Mouse (Mus musculus): ENCODE measurements at regions not wholly inside any gene's neighbourhood (a gene's known extent, or its start where the extent isn't known, plus 50 kb on each side); places are given as distances from the start of the nearest gene placed in this dataset.

- H3K36me3 ChIP-seq (replicated peaks; ENCODE audit: control insufficient read depth, insufficient read depth, low read length): no peaks in the 10 kb centered on the region
- H3K9me3 ChIP-seq (replicated peaks; ENCODE audit: control insufficient read depth, low read length): peaks cover 7% of the 10 kb centered on the region; the same call in 1 of the 2 replicates
- no peaks in the 10 kb centered on the region for H3K4me1 ChIP-seq (ENCODE audit: control insufficient read depth, insufficient read depth)
- no peak overlapping the region for H3K4me2 ChIP-seq (ENCODE audit: low read depth, low read length)
- H3K27me3 ChIP-seq (ENCODE audit: control insufficient read depth, insufficient read depth, low read length): no peaks in the 10 kb centered on the region
- DNase-seq (ENCODE audit: low spot score) (no peak), ATAC-seq (ENCODE audit: insufficient read depth, low read depth) (no peak)
- WGBS: 68% methylated on average over 5 of the region's 5 CpGs
- TF ChIP-seq EP300 (IDR thresholded peaks at IDR 0.05; ENCODE audit: low read depth): no peak
- no peak for TF ChIP-seq CTCF (IDR thresholded peaks at IDR 0.05; ENCODE audit: low read depth)
- no peak overlapping the region for H3K27ac ChIP-seq (ENCODE audit: low read depth)
- H3K4me3 ChIP-seq (ENCODE audit: low read depth, low read length): no peak overlapping the region
- no peak overlapping the region for H3K9ac ChIP-seq (replicated peaks; ENCODE audit: low read depth, low read length)
Measured at GRCm38 (mm10) chr19:56169133-56169997, 117.6 kb upstream of the Habp2 start.

DNA sequence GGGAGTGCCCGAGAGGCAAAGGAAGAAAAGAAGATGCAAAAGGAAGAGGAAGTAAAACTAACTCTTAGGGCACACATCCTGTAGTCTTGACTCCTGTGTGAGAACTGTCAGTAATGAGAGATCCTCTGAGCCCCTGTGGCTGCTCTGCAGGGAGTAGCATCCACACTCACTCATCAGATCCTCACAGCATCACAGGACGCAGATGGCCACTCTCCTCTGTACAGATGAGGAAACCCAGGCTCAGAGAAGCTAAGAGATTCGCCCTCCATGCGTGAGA is 117.0 kb upstream of the Habp2 start:
- Histone ChIP-seq H3K9me3 (replicated peaks; ENCODE audit: control insufficient read depth, low read length) (peaks cover 7% of the 10 kb centered on the region; the same call in 1 of the 2 replicates), H3K4me2 (ENCODE audit: low read depth, low read length) (no peak overlapping the region), H3K27ac (ENCODE audit: low read depth) (no peak overlapping the region), H3K4me3 (ENCODE audit: low read depth, low read length) (no peak overlapping the region), H3K9ac (replicated peaks; ENCODE audit: low read depth, low read length) (no peak overlapping the region), H3K36me3 (replicated peaks; ENCODE audit: control insufficient read depth, insufficient read depth, low read length) (no peaks in the 10 kb centered on the region), H3K4me1 (ENCODE audit: control insufficient read depth, insufficient read depth) (no peaks in the 10 kb centered on the region), H3K27me3 (ENCODE audit: control insufficient read depth, insufficient read depth, low read length) (no peaks in the 10 kb centered on the region)
- DNase-seq (ENCODE audit: low spot score) (no peak), ATAC-seq (ENCODE audit: insufficient read depth, low read depth) (no peak)
- 70% methylated on average over 4 of the region's 4 CpGs for WGBS
- TF ChIP-seq EP300 (IDR thresholded peaks at IDR 0.05; ENCODE audit: low read depth) (no peak), CTCF (IDR thresholded peaks at IDR 0.05; ENCODE audit: low read depth) (no peak)

GRCm38 (mm10) chr19:56172454-56172853 is 114.5 kb upstream of the Habp2 start:
- Histone ChIP-seq H3K36me3 (replicated peaks; ENCODE audit: control insufficient read depth, insufficient read depth, low read length) (no peaks in the 10 kb centered on the region), H3K4me3 (ENCODE audit: low read depth, low read length) (no peak overlapping the region), H3K4me2 (ENCODE audit: low read depth, low read length) (no peak overlapping the region), H3K9me3 (replicated peaks; ENCODE audit: control insufficient read depth, low read length) (peaks cover 6% of the 10 kb centered on the region; the same call in 1 of the 2 replicates), H3K27ac (ENCODE audit: low read depth) (no peak overlapping the region), H3K4me1 (ENCODE audit: control insufficient read depth, insufficient read depth) (no peaks in the 10 kb centered on the region), H3K9ac (replicated peaks; ENCODE audit: low read depth, low read length) (no peak overlapping the region), H3K27me3 (ENCODE audit: control insufficient read depth, insufficient read depth, low read length) (no peaks in the 10 kb centered on the region)
- WGBS: 40% methylated on average over 5 of the region's 5 CpGs
- ATAC-seq (ENCODE audit: insufficient read depth, low read depth): no peak
- no peak for TF ChIP-seq CTCF (IDR thresholded peaks at IDR 0.05; ENCODE audit: low read depth)
- TF ChIP-seq EP300 (IDR thresholded peaks at IDR 0.05; ENCODE audit: low read depth): no peak
- no peak for DNase-seq (ENCODE audit: low spot score)

GRCm38 (mm10) chr19:56176059-56176458 is 110.9 kb upstream of the Habp2 start:
- H3K27me3 ChIP-seq (ENCODE audit: control insufficient read depth, insufficient read depth, low read length): no peaks in the 10 kb centered on the region
- H3K36me3 ChIP-seq (replicated peaks; ENCODE audit: control insufficient read depth, insufficient read depth, low read length): no peaks in the 10 kb centered on the region
- TF ChIP-seq EP300 (IDR thresholded peaks at IDR 0.05; ENCODE audit: low read depth) (no peak), CTCF (IDR thresholded peaks at IDR 0.05; ENCODE audit: low read depth) (no peak)
- 69% methylated on average over 8 of the region's 8 CpGs for WGBS
- H3K9ac ChIP-seq (replicated peaks; ENCODE audit: low read depth, low read length): no peak overlapping the region
- DNase-seq (ENCODE audit: low spot score) (peak; percentile 26), ATAC-seq (ENCODE audit: insufficient read depth, low read depth) (no peak)
- no peak overlapping the region for H3K27ac ChIP-seq (ENCODE audit: low read depth)
- no peaks in the 10 kb centered on the region for H3K9me3 ChIP-seq (replicated peaks; ENCODE audit: control insufficient read depth, low read length)
- no peak overlapping the region for H3K4me2 ChIP-seq (ENCODE audit: low read depth, low read length)
- no peaks in the 10 kb centered on the region for H3K4me1 ChIP-seq (ENCODE audit: control insufficient read depth, insufficient read depth)
- H3K4me3 ChIP-seq (ENCODE audit: low read depth, low read length): no peak overlapping the region

GRCm38 (mm10) chr19:56177231-56177745 is 109.6 kb upstream of the Habp2 start:
- no peak overlapping the region for H3K9ac ChIP-seq (replicated peaks; ENCODE audit: low read depth, low read length)
- no peaks in the 10 kb centered on the region for H3K36me3 ChIP-seq (replicated peaks; ENCODE audit: control insufficient read depth, insufficient read depth, low read length)
- TF ChIP-seq CTCF (IDR thresholded peaks at IDR 0.05; ENCODE audit: low read depth): no peak
- TF ChIP-seq EP300 (IDR thresholded peaks at IDR 0.05; ENCODE audit: low read depth): no peak
- no peak overlapping the region for H3K4me3 ChIP-seq (ENCODE audit: low read depth, low read length)
- DNase-seq (ENCODE audit: low spot score) (no peak), ATAC-seq (ENCODE audit: insufficient read depth, low read depth) (no peak)
- H3K4me2 ChIP-seq (ENCODE audit: low read depth, low read length): no peak overlapping the region
- no peaks in the 10 kb centered on the region for H3K27me3 ChIP-seq (ENCODE audit: control insufficient read depth, insufficient read depth, low read length)
- 26% methylated on average over 12 of the region's 12 CpGs for WGBS
- H3K9me3 ChIP-seq (replicated peaks; ENCODE audit: control insufficient read depth, low read length): no peaks in the 10 kb centered on the region
- H3K27ac ChIP-seq (ENCODE audit: low read depth): no peak overlapping the region
- H3K4me1 ChIP-seq (ENCODE audit: control insufficient read depth, insufficient read depth): no peaks in the 10 kb centered on the region

All from heart, postnatal 0 days (tissue).